Mouse (Mus musculus) liver, embryonic 12.5 days (tissue): ENCODE measurements around the gene Stk10. TPM values are rescaled to one million over a fixed set of nuclear protein-coding genes. Genes with fewer than 3 reads are reported as not detected.
"Not testable (repeated sequence)": the region's sequence is repeated elsewhere in the genome, so short reads cannot be mapped to it uniquely, and the experiment has no call there.

Experiments
- ATAC-seq: fragments of 200-750 bp; cut with Nextera tagmentation; 2 replicates; pipeline ENCODE4 v1.8.0; 2017; ENCODE audit warnings: moderate number of reproducible peaks, mild to moderate bottlenecking, moderate library complexity
- H3K27ac ChIP-seq: fragments of 300-500 bp; sonication (generic); 2 replicates; pipeline ENCODE4 v1.5.1; 2016; ENCODE audit warnings: mild to moderate bottlenecking
- H3K27me3 ChIP-seq: fragments of 300-500 bp; sonication (generic); replicated peaks from 2 replicates; pipeline ENCODE4 v1.6.1; 2016; ENCODE audit warnings: mild to moderate bottlenecking, moderate library complexity
- H3K36me3 ChIP-seq: fragments of 300-500 bp; sonication (generic); 2 replicates; pipeline ENCODE4 v1.6.1; 2016; ENCODE audit warnings: mild to moderate bottlenecking, moderate library complexity
- H3K4me1 ChIP-seq: fragments of 300-500 bp; sonication (generic); 2 replicates; pipeline ENCODE4 v1.6.1; 2016
- H3K4me2 ChIP-seq: fragments of 300-500 bp; sonication (generic); 2 replicates; pipeline ENCODE4 v1.6.1; 2016; ENCODE audit warnings: mild to moderate bottlenecking, moderate library complexity
- H3K4me3 ChIP-seq: fragments of 300-500 bp; sonication (generic); 2 replicates; pipeline ENCODE4 v1.5.1; 2016; ENCODE audit warnings: mild to moderate bottlenecking, moderate library complexity
- H3K9ac ChIP-seq: fragments of 300-500 bp; sonication (generic); 2 replicates; pipeline ENCODE4 v1.6.1; 2016; ENCODE audit warnings: mild to moderate bottlenecking, moderate library complexity
- H3K9me3 ChIP-seq: fragments of 300-500 bp; sonication (generic); replicated peaks from 2 replicates; pipeline ENCODE4 v1.6.1; 2016; ENCODE audit warnings: mild to moderate bottlenecking, moderate library complexity
- WGBS: fragments of 180-500 bp; shearing (Covaris S2); methylation state at CpG from one replicate; pipeline ENCODE4 v1.1.7; 2016; ENCODE audit not compliant: insufficient replicate concordance; 5-methylcytosine and 5-hydroxymethylcytosine counted together
- polyA plus RNA-seq: library from polyadenylated mRNA; unstranded; fragments of >200 nt; fragmentation: Nextera tagmentation; extraction: Ambion mirVana; gene quantifications from 2 replicates; pipeline ENCODE4 v1.2.1, GENCODE M21; 2016

Stk10 gene
- polyA plus RNA-seq, 1 experiment from 2014 or later = 5.7 TPM

DNA sequence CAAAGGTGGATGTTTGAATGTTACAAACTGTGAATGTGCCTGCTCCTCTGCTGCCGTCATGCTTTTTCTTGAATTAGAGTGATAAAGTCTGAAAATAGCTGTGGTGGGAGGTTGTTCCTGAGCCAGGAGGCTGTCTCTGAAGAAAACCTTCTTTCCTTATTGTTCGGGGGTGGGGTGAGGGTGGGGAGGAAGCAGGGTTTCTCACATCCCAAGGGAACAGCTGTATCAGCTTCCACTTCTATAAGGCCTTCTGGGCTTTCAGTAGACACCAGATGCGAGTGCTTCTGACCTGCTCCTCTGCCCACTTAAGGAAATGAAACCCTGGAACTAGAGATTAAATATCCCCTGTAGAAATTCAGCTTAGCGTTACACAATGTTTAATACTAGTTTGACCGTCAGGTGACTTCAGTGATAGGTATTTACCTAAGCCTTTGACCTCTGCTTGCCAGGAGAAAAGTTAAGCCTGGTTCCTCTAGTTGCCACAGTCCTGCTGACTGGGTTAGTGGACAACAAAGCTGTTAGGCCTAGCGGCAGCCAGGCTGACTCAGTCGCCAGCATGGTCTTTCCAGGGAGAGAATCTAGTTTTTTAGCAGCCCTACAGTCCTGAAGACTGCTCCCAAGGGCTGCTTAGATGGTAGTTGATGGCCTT, 27.9 kb upstream of the Stk10 start:
- no peak overlapping the region for H3K4me3 ChIP-seq
- no peak overlapping the region for H3K9ac ChIP-seq
- ATAC-seq = no peak
- 63% methylated on average over 7 of the region's 7 CpGs for WGBS
- H3K27ac ChIP-seq = peak overlapping the region; percentile 56; the same call in 1 of the 2 replicates
- H3K4me2 ChIP-seq = no peak overlapping the region
- no peaks in the 10 kb centered on the region for H3K36me3 ChIP-seq
- no peaks in the 10 kb centered on the region for H3K9me3 ChIP-seq
- no peaks in the 10 kb centered on the region; the same call in 1 of the 2 replicates for H3K4me1 ChIP-seq
- H3K27me3 ChIP-seq = no peaks in the 10 kb centered on the region

DNA sequence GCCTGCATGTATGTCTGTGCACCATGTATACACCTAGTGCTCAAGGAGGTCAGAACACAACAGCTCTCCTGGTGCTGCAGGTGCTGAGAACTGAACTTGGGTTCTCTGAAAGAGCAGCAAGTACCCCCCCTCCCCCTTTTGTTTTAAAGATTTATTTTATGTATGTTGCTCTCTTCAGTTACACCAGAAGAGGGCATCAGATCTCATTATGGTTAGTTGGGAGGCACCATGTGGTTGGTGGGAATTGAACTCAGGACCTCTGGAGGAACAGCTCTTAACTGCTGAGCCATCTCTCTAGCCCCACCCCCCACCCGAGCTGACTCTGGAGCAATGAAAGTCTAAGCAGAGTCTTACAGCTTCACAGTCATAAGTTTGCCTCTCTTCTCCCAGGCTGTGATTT, 22.2 kb upstream of the Stk10 start:
- no peak overlapping the region for H3K4me3 ChIP-seq
- ATAC-seq = no peak
- no peak overlapping the region for H3K27ac ChIP-seq
- H3K9ac ChIP-seq = no peak overlapping the region
- H3K9me3 ChIP-seq = no peaks in the 10 kb centered on the region
- 32% methylated on average over 1 of the region's 1 CpGs for WGBS
- peaks cover 7% of the 10 kb centered on the region; the same call in 1 of the 2 replicates for H3K4me1 ChIP-seq
- no peaks in the 10 kb centered on the region for H3K27me3 ChIP-seq
- peaks cover 3% of the 10 kb centered on the region; the same call in 1 of the 2 replicates for H3K36me3 ChIP-seq
- H3K4me2 ChIP-seq = no peak overlapping the region

GRCm38 (mm10) chr11:32514853-32515252, 18.3 kb upstream of the Stk10 start:
- ATAC-seq = not testable (repeated sequence)

GRCm38 (mm10) chr11:32516091-32516490, 17.0 kb upstream of the Stk10 start:
- Histone ChIP-seq H3K4me2 (no peak overlapping the region), H3K9ac (no peak overlapping the region), H3K9me3 (no peaks in the 10 kb centered on the region), H3K27ac (no peak overlapping the region), H3K4me1 (peaks cover 20% of the 10 kb centered on the region), H3K27me3 (no peaks in the 10 kb centered on the region), H3K36me3 (peaks cover 17% of the 10 kb centered on the region; the same call in 1 of the 2 replicates), H3K4me3 (no peak overlapping the region)
- 82% methylated on average over 12 of the region's 12 CpGs for WGBS
- ATAC-seq = no peak

More at GRCm38 (mm10) chr11:32514853-32515252, 18.3 kb upstream of the Stk10 start:
- peaks cover 17% of the 10 kb centered on the region; the same call in 1 of the 2 replicates for H3K36me3 ChIP-seq
- WGBS = 71% methylated on average over 5 of the region's 5 CpGs
- not testable (repeated sequence) for H3K27ac ChIP-seq, H3K4me3 ChIP-seq, H3K4me2 ChIP-seq, H3K9me3 ChIP-seq, H3K9ac ChIP-seq, H3K27me3 ChIP-seq
- H3K4me1 ChIP-seq = peaks cover 19% of the 10 kb centered on the region

GRCm38 (mm10) chr11:32516916-32517712, 16.0 kb upstream of the Stk10 start:
- H3K9me3 ChIP-seq = no peaks in the 10 kb centered on the region
- H3K9ac ChIP-seq = no peak overlapping the region
- no peak for ATAC-seq
- no peak overlapping the region for H3K4me2 ChIP-seq
- H3K4me1 ChIP-seq = peaks cover 13% of the 10 kb centered on the region
- no peaks in the 10 kb centered on the region for H3K27me3 ChIP-seq
- H3K27ac ChIP-seq = no peak overlapping the region
- no peak overlapping the region for H3K4me3 ChIP-seq
- 77% methylated on average over 8 of the region's 8 CpGs for WGBS
- H3K36me3 ChIP-seq = peaks cover 17% of the 10 kb centered on the region; the same call in 1 of the 2 replicates

GRCm38 (mm10) chr11:32518770-32519169, 14.3 kb upstream of the Stk10 start:
- Histone ChIP-seq H3K9ac (no peak overlapping the region), H3K4me3 (no peak overlapping the region), H3K4me1 (peaks cover 13% of the 10 kb centered on the region), H3K36me3 (peaks cover 17% of the 10 kb centered on the region; the same call in 1 of the 2 replicates), H3K27me3 (no peaks in the 10 kb centered on the region), H3K4me2 (no peak overlapping the region), H3K9me3 (no peaks in the 10 kb centered on the region), H3K27ac (no peak overlapping the region)
- no peak for ATAC-seq
- WGBS = 81% methylated on average over 4 of the region's 4 CpGs

- H3K27me3 ChIP-seq = no peaks in the 10 kb centered on the region
- ATAC-seq = peak; percentile 51; the same call in 1 of the 2 replicates
- H3K4me3 ChIP-seq = no peak overlapping the region
- no peaks in the 10 kb centered on the region for H3K9me3 ChIP-seq
- H3K4me2 ChIP-seq = no peak overlapping the region
- H3K4me1 ChIP-seq = peaks cover 13% of the 10 kb centered on the region
- no peak overlapping the region for H3K9ac ChIP-seq
- WGBS = 33% methylated on average over 1 of the region's 1 CpGs
- peaks cover 17% of the 10 kb centered on the region; the same call in 1 of the 2 replicates for H3K36me3 ChIP-seq
- no peak overlapping the region for H3K27ac ChIP-seq
Observed at GRCm38 (mm10) chr11:32519354-32519753, 13.8 kb upstream of the Stk10 start.

- Histone ChIP-seq H3K4me1 (peaks cover 13% of the 10 kb centered on the region), H3K4me2 (no peak overlapping the region), H3K9me3 (no peaks in the 10 kb centered on the region), H3K4me3 (no peak overlapping the region), H3K27me3 (no peaks in the 10 kb centered on the region), H3K36me3 (peaks cover 11% of the 10 kb centered on the region; the same call in 1 of the 2 replicates), H3K27ac (no peak overlapping the region), H3K9ac (no peak overlapping the region)
- WGBS = 75% methylated on average over 2 of the region's 2 CpGs
- no peak for ATAC-seq
Observed at GRCm38 (mm10) chr11:32521246-32521645, 11.9 kb upstream of the Stk10 start.

GRCm38 (mm10) chr11:32524122-32524920, 8.8 kb upstream of the Stk10 start:
- no peaks in the 10 kb centered on the region for H3K36me3 ChIP-seq
- no peaks in the 10 kb centered on the region for H3K9me3 ChIP-seq
- ATAC-seq = no peak
- no peak overlapping the region for H3K4me2 ChIP-seq
- peaks cover 6% of the 10 kb centered on the region for H3K4me1 ChIP-seq
- H3K27ac ChIP-seq = no peak overlapping the region
- no peak overlapping the region for H3K4me3 ChIP-seq
- no peaks in the 10 kb centered on the region for H3K27me3 ChIP-seq
- 75% methylated on average over 11 of the region's 11 CpGs for WGBS
- H3K9ac ChIP-seq = no peak overlapping the region

DNA sequence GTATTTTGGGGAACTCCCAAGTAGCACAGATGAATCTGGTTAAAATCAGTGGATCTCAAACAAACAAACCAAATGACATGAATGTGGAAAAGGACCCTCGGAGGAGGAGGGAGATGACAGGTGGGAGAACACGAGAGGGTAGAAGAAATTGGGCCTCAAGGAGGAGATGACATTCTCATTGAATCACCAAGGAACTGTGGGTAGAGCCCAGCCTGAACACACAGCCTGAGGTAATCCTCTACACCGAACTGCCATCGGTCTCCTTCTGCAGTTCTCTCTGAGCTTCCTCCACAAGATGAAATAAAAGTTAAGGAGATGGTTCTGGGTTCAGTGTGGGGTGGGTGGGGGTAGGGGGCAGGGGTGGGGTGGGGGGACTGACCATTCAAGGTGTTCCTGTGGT, 6.1 kb upstream of the Stk10 start:
- WGBS = 73% methylated on average over 4 of the region's 4 CpGs

DNA sequence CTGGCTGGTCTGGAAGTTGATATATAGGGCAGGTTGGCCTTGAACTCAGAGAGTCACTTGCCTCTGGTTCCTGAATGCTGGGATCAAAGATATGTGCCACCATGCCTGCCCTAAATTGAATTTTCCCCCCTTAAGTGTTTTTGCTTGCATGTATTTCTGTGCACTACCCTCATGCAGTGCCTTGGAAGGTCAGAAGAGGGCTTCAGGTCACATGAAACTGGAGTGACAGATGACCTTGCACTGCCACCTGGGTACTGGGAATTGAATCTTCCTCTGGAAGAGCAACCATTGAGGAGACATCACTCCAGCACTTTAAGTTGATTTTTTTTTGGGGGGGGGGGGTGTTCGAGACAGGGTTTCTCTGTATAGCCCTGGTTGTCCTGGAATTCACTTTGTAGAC, 3.0 kb upstream of the Stk10 start:
- Histone ChIP-seq H3K9ac (no peak overlapping the region), H3K27ac (no peak overlapping the region), H3K4me2 (no peak overlapping the region), H3K27me3 (0 out of 2 replicates have a peak, but pooled peaks cover 4% of the 10 kb centered on the region), H3K9me3 (no peaks in the 10 kb centered on the region), H3K4me3 (no peak overlapping the region), H3K4me1 (peaks cover 37% of the 10 kb centered on the region), H3K36me3 (no peaks in the 10 kb centered on the region)
- WGBS = 82% methylated on average over 1 of the region's 1 CpGs
- no peak for ATAC-seq

More for the DNA sequence above, 6.1 kb upstream of the Stk10 start:
- H3K4me1 ChIP-seq = peaks cover 15% of the 10 kb centered on the region
- H3K27me3 ChIP-seq = 0 out of 2 replicates have a peak, but pooled peaks cover 4% of the 10 kb centered on the region
- H3K36me3 ChIP-seq = no peaks in the 10 kb centered on the region
- no peak for ATAC-seq
- no peak overlapping the region for H3K4me2 ChIP-seq
- no peak overlapping the region for H3K27ac ChIP-seq
- no peak overlapping the region for H3K9ac ChIP-seq
- no peaks in the 10 kb centered on the region for H3K9me3 ChIP-seq
- H3K4me3 ChIP-seq = no peak overlapping the region
